Mouse (Mus musculus) lung, embryonic 15.5 days (tissue): ENCODE data around the gene Srrm1. TPM values are rescaled to one million over a fixed set of nuclear protein-coding genes. Genes with fewer than 3 reads are reported as not detected.

Source experiments
- ATAC-seq: fragments of 200-750 bp; cut with Nextera tagmentation; 2 replicates; pipeline ENCODE4 v1.8.0; 2017; ENCODE audit warnings: moderate number of reproducible peaks, borderline replicate concordance; ENCODE audit not compliant: low FRiP score, low TSS enrichment; ENCODE audit errors: extremely low read depth
- H3K27ac ChIP-seq: fragments of 300-500 bp; sonication (generic); 2 replicates; pipeline ENCODE4 v1.5.1; 2015; ENCODE audit warnings: moderate library complexity, mild to moderate bottlenecking, inconsistent platforms
- H3K27me3 ChIP-seq: fragments of 300-500 bp; sonication (generic); 2 replicates; pipeline ENCODE4 v1.6.1; 2015; ENCODE audit warnings: inconsistent platforms
- H3K36me3 ChIP-seq: fragments of 300-500 bp; sonication (generic); 2 replicates; pipeline ENCODE4 v1.6.1; 2015; ENCODE audit warnings: inconsistent platforms
- H3K4me1 ChIP-seq: fragments of 300-500 bp; sonication (generic); 2 replicates; pipeline ENCODE4 v1.6.1; 2015; ENCODE audit warnings: inconsistent platforms
- H3K4me2 ChIP-seq: fragments of 300-500 bp; sonication (generic); 2 replicates; pipeline ENCODE4 v1.6.1; 2015; ENCODE audit warnings: inconsistent platforms, mild to moderate bottlenecking, moderate library complexity
- H3K4me3 ChIP-seq: fragments of 300-500 bp; sonication (generic); 2 replicates; pipeline ENCODE4 v1.5.1; 2015; ENCODE audit warnings: mild to moderate bottlenecking, inconsistent platforms
- H3K9ac ChIP-seq: fragments of 300-500 bp; sonication (generic); 2 replicates; pipeline ENCODE4 v1.6.1; 2015; ENCODE audit warnings: inconsistent platforms
- H3K9me3 ChIP-seq: fragments of 300-500 bp; sonication (generic); 2 replicates; pipeline ENCODE4 v1.6.1; 2016; ENCODE audit warnings: inconsistent platforms
- WGBS: fragments of 180-500 bp; shearing (Covaris S2); methylation state at CpG from one replicate; pipeline ENCODE4 v1.1.7; 2015; 5-methylcytosine and 5-hydroxymethylcytosine counted together
- polyA plus RNA-seq: library from polyadenylated mRNA; unstranded; fragments of >200 nt; fragmentation: Nextera tagmentation; extraction: Ambion mirVana; gene quantifications from 2 replicates; pipeline ENCODE4 v1.2.1, GENCODE M21; 2015

Srrm1 gene
- polyA plus RNA-seq, 1 experiment from 2014 or later: 199 TPM

DNA sequence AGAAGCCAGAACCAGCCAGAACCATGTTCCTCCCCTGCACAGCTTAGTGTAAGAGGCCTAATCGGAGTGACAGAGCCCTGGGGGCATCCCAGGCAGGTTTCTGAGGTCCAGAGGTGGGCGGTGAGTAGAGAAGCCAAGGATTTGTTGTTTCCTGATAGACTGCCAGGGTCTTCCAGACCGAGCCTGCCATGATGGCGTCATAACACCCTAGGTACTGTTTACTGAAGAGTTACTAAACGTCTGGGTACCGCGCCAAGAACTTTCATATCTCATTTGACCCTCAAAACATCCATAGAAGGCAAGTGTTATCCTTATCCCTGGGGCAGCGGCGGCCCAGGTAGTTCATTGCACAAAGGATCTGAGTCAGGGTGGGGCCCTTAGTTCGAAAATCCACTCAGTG, 54.4 kb downstream of the Srrm1 start:
- no peak overlapping the region for H3K4me2 ChIP-seq
- peak overlapping the region; percentile 65 for H3K27ac ChIP-seq
- H3K9ac ChIP-seq: no peak overlapping the region
- H3K4me3 ChIP-seq: no peak overlapping the region
- ATAC-seq: no peak
- WGBS: 67% methylated on average over 10 of the region's 10 CpGs
- H3K36me3 ChIP-seq: no peaks in the 10 kb centered on the region
- no peaks in the 10 kb centered on the region for H3K9me3 ChIP-seq
- H3K27me3 ChIP-seq: no peaks in the 10 kb centered on the region
- H3K4me1 ChIP-seq: peaks cover 27% of the 10 kb centered on the region

DNA sequence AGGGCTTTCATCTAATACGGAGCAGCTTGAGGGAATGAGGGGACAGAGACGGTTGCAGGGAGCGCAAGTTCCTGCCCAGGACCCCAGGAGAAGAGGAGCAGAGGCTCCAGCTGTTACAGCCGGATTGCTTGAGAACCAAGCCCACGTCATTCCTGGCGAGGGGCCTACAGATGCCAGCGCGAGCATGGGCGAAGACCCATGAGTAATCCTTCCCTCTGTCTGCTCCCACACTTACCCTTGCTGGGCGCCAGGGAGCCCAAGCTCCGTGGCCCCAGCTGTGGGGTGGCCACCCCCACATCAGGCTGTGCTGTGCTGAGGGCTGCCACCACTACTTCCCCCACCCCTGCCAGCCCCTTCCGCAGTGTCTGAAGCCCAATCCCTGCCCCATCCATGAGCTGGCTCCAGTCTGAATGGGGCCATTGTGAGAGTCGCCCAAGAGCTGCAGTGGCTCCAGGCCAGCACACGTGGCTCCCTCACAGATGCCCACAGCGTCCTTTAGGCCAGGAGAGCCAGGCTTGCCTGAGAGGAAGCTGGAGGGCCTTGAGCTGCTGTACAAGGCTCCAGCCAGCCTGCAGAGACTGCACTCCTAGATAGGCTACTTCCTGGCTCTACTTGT, 55.1 kb downstream of the Srrm1 start:
- ATAC-seq: peak; percentile 79
- Histone ChIP-seq H3K9me3 (no peaks in the 10 kb centered on the region), H3K4me1 (peaks cover 27% of the 10 kb centered on the region), H3K36me3 (no peaks in the 10 kb centered on the region), H3K27me3 (no peaks in the 10 kb centered on the region), H3K4me2 (no peak overlapping the region), H3K27ac (peak overlapping the region; percentile 65), H3K9ac (0 out of 2 replicates have a peak overlapping the region, but pooled peaks have one; percentile 2), H3K4me3 (no peak overlapping the region)
- WGBS: 51% methylated on average over 15 of the region's 15 CpGs

DNA sequence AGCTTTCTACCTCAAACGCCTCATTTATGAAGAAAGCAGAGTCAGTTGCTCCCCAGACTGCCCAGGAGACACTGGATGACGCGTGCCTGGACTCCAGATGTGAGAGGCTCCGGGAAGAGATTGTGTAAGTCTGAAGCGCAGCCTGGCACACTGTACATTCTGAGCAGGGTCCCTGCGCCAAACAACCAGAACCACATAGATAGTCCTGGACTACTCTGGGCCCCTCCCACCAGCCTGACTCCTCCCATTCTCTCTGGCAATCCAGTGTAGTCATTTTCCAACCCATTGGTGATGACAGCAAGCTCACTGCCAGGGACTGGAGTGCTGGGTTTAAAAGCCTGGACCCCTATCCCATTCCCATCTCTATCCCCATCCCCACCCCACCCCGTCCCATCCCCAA, 56.0 kb downstream of the Srrm1 start:
- Histone ChIP-seq H3K9me3 (no peaks in the 10 kb centered on the region), H3K4me3 (no peak overlapping the region), H3K4me2 (no peak overlapping the region), H3K27ac (no peak overlapping the region), H3K27me3 (no peaks in the 10 kb centered on the region), H3K9ac (no peak overlapping the region), H3K36me3 (no peaks in the 10 kb centered on the region), H3K4me1 (peaks cover 34% of the 10 kb centered on the region)
- 74% methylated on average over 7 of the region's 7 CpGs for WGBS
- no peak for ATAC-seq

DNA sequence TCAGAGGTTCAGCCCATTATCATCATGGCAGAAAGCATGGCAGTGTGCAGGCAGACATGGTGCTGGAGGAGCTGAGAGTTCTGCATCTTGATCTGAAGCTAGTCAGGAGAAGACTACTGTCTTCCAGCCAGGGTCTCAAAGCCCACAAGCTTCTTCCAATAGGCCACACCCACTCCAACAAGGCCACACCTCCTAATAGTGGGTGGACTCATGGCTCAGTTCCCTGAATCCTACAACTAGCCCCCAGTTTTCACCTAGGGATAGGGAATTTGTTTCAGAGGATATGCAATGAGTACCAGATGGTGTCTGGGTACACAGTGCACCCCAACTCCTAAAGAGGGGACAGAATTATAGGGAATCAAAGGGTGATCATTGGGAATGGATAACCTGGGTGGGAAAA, 56.6 kb downstream of the Srrm1 start:
- Histone ChIP-seq H3K27ac (no peak overlapping the region), H3K4me1 (peaks cover 36% of the 10 kb centered on the region), H3K9me3 (no peaks in the 10 kb centered on the region), H3K36me3 (no peaks in the 10 kb centered on the region), H3K4me3 (no peak overlapping the region), H3K9ac (no peak overlapping the region), H3K27me3 (no peaks in the 10 kb centered on the region), H3K4me2 (no peak overlapping the region)
- no peak for ATAC-seq

DNA sequence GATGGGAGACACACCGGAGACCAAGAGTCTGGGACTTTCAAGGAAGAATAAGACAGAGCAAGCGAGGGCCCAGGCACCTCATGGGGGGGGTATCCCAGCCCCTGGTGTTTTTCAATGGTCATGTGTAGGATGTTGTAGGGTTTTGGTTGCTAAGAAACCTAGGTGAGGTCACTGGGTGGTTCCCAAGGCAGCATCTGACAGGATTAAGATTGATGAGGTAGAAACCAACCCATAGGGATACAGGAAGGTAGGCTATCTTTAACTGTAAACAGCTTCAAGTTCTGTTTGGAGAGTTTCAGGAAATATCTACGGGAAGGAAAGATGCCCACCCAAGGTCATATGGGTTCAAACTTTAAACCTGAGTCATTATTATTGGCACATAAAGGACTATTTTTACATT, 59.3 kb downstream of the Srrm1 start:
- H3K27me3 ChIP-seq: no peaks in the 10 kb centered on the region
- peaks cover 38% of the 10 kb centered on the region for H3K4me1 ChIP-seq
- no peak overlapping the region for H3K4me3 ChIP-seq
- no peaks in the 10 kb centered on the region for H3K9me3 ChIP-seq
- no peak overlapping the region for H3K4me2 ChIP-seq
- 64% methylated on average over 3 of the region's 3 CpGs for WGBS
- H3K36me3 ChIP-seq: no peaks in the 10 kb centered on the region
- no peak overlapping the region for H3K27ac ChIP-seq
- ATAC-seq: no peak
- no peak overlapping the region for H3K9ac ChIP-seq

DNA sequence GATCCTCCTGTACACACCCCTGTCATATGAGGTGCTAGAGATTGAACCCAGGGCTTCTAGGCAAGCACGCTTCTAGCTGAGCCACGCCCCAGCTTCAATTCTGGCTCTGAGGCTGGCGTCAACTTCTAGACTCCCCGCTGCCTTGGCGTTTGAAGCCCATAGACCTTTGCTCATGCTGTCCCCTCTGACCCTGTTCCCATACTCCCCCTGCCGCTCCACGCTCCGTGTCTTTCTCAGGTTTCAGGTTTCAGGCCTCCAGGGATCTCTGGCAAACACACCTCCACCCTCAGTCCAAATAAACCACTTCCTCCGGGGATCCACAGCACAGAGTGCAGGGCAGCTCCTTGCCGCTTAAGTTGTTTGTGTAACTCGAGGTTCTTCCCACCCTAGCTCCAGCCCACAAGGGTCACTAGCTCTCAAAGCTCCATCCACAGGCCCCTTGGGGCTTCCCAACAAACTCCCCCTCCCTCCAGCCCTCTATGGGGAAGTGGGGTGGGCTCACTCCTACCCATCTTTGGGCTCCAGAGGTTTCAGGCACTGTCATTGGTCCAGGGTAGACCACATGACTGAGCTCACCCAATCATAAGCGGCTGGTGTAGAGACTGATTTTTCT, 60.5 kb downstream of the Srrm1 start:
- H3K9me3 ChIP-seq: no peaks in the 10 kb centered on the region
- peak overlapping the region; percentile 40 for H3K4me2 ChIP-seq
- peak; percentile 48; the same call in 1 of the 2 replicates for ATAC-seq
- no peak overlapping the region for H3K9ac ChIP-seq
- H3K36me3 ChIP-seq: no peaks in the 10 kb centered on the region
- H3K4me1 ChIP-seq: peaks cover 30% of the 10 kb centered on the region
- no peak overlapping the region for H3K4me3 ChIP-seq
- WGBS: 7% methylated on average over 12 of the region's 12 CpGs
- H3K27me3 ChIP-seq: no peaks in the 10 kb centered on the region
- H3K27ac ChIP-seq: 0 out of 2 replicates have a peak overlapping the region, but pooled peaks have one; percentile 32

DNA sequence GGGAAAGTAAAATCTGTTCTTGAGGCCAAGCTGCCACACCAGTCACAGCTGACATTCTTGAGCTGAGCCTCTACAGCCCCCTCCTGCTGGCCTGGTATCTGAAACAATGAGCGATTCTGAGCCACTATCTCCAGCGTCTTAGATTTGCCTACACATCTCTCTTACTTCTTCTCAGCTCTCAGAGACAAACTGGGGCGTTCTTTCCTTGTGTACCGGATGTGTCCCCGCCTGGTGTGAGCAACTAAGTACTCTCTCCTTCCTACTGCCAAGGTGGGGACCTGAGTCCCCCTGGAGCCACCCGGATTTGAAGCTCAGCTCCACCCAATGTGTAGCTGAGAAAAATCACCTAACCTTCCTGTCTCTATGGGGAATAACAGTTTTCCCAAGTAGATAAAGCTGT, 61.3 kb downstream of the Srrm1 start:
- Histone ChIP-seq H3K27ac (0 out of 2 replicates have a peak overlapping the region, but pooled peaks have one; percentile 22), H3K4me2 (no peak overlapping the region), H3K36me3 (no peaks in the 10 kb centered on the region), H3K27me3 (no peaks in the 10 kb centered on the region), H3K4me3 (no peak overlapping the region), H3K4me1 (peaks cover 31% of the 10 kb centered on the region), H3K9ac (no peak overlapping the region), H3K9me3 (no peaks in the 10 kb centered on the region)
- WGBS: 25% methylated on average over 6 of the region's 6 CpGs
- no peak for ATAC-seq

DNA sequence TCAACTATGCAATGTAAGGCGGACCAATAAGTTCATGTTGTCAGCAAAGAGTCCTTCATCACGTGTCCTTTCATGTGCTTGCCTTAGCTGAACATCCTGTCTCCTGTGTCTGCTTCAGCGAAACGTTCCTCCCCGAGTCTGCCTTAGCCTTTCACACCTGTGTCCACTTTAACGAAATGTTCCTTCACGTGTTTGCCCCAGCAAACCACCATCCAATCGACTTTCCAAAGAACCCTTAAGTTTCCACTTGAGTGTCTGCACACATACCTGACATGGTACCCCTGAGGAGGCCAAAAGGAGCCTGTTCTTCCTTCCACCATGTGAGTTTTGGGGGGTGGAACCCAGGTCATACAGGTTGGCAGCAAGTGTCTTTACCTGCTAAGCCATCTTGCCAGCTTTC, 61.9 kb downstream of the Srrm1 start:
- no peaks in the 10 kb centered on the region for H3K27me3 ChIP-seq
- no peak overlapping the region for H3K4me2 ChIP-seq
- ATAC-seq: no peak
- WGBS: 66% methylated on average over 8 of the region's 8 CpGs
- H3K36me3 ChIP-seq: no peaks in the 10 kb centered on the region
- H3K9me3 ChIP-seq: no peaks in the 10 kb centered on the region
- H3K4me1 ChIP-seq: peaks cover 38% of the 10 kb centered on the region
- H3K27ac ChIP-seq: 0 out of 2 replicates have a peak overlapping the region, but pooled peaks have one; percentile 4
- H3K9ac ChIP-seq: no peak overlapping the region
- no peak overlapping the region for H3K4me3 ChIP-seq

DNA sequence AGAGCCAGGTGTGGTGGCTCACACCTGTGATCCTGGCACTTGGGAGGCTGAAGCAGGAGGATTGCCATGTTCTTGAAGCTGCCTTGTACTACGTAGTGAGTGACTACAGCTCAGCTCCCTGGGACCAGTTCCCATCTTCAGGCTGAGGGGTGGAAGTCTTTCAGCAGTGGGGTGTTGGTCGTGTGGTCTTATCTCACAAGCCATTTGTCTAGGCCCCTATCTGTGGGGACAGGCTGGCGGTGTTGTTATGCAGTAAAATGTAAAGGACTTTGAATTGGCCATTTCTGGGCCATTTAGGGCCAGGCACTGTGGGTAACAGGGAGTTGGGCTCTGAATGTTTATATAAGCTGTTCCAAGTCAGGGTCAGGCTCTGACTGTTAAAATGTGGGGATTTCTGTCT, 65.1 kb downstream of the Srrm1 start:
- Histone ChIP-seq H3K4me2 (no peak overlapping the region), H3K27me3 (no peaks in the 10 kb centered on the region), H3K36me3 (no peaks in the 10 kb centered on the region), H3K9ac (no peak overlapping the region), H3K4me3 (no peak overlapping the region), H3K9me3 (no peaks in the 10 kb centered on the region), H3K27ac (peak overlapping the region; percentile 19; the same call in 1 of the 2 replicates), H3K4me1 (peaks cover 51% of the 10 kb centered on the region)
- no peak for ATAC-seq
- 39% methylated on average over 3 of the region's 3 CpGs for WGBS

DNA sequence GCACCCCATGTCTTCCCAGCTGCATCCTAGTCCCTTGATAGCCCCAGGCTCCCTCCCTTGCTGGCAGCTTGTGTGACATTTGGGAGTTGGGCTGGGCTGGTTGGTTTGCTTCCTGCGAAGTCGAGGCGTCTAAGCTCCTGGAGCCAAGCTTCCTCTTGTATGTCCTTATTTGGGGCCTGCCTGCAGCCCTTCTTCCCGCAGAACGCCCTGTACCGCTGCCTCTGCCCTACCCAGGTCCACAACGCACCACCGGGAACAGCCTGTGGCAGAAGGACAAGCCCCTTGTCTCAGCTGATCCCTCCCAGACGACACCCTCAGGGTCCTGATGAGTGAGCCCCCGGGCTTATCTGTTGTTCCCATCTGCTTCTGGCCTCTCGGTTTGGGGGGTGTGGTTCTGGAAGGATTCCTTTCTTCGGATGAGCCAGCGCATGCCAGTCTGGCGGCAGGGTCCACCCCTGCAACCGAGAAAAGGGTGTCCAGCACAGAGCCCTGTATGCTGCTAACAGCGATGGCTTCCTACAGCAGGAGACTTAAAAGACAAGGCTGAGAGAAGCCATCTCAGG, 66.2 kb downstream of the Srrm1 start:
- Histone ChIP-seq H3K4me2 (peak overlapping the region; percentile 46), H3K36me3 (no peaks in the 10 kb centered on the region), H3K9me3 (no peaks in the 10 kb centered on the region), H3K4me1 (peaks cover 47% of the 10 kb centered on the region), H3K9ac (0 out of 2 replicates have a peak overlapping the region, but pooled peaks have one; percentile 22), H3K27ac (peak overlapping the region; percentile 74), H3K27me3 (no peaks in the 10 kb centered on the region), H3K4me3 (peak overlapping the region; percentile 11; the same call in 1 of the 2 replicates)
- WGBS: 11% methylated on average over 16 of the region's 16 CpGs
- ATAC-seq: peak; percentile 73; the same call in 1 of the 2 replicates

DNA sequence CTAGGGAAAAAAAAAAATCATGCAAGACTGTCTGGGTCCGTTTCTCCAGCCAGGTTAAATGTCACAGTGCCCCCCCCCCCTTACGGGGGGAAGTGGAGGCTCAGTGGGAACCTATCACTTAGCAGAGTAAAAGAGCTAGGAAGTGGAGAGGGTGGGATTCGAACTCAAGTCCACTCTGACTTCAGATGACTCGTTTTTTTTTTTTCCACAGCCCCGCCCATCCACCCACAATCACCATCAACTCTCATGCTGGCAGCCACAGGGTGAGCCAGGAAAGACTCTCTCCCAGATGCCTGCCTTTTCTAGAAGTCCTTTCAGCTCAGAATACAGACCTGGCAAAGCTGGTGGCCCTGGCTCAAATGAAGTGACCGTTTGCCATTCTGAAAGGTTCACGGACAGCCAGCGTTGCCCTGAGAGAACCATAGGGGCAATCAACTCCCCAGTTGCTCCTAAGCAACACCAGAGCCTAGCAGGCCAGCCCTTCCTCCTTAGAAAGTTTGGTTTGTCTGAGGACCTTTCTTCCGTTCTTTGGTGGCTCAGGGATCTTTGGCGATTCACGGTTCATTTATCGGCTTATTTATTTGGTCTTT, 67.0 kb downstream of the Srrm1 start:
- H3K36me3 ChIP-seq: no peaks in the 10 kb centered on the region
- no peaks in the 10 kb centered on the region for H3K9me3 ChIP-seq
- H3K4me2 ChIP-seq: peak overlapping the region; percentile 46; the same call in 1 of the 2 replicates
- no peak for ATAC-seq
- no peak overlapping the region for H3K9ac ChIP-seq
- H3K4me3 ChIP-seq: no peak overlapping the region
- 54% methylated on average over 12 of the region's 12 CpGs for WGBS
- H3K27me3 ChIP-seq: no peaks in the 10 kb centered on the region
- H3K27ac ChIP-seq: peak overlapping the region; percentile 74
- H3K4me1 ChIP-seq: peaks cover 40% of the 10 kb centered on the region

DNA sequence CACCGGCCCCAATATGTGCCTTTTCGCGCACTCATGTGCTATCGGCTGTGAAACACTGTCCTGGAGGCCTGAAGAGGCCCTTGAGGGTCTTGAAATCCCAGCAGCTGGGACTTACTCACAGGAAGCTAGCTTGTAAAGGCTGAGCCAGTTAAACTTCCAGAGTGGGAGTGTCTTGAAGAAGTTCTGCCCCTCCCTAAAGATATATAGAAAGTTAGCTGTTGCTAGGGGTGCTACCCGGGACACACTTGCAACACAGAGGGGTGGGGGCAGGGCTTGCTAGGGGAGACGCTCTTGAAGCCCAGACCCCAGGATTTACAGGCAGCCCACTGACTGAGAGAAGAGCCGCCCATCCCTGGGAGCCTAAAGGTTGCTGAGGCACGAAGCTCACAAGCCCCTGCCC, 67.7 kb downstream of the Srrm1 start:
- H3K27ac ChIP-seq: no peak overlapping the region
- no peaks in the 10 kb centered on the region for H3K9me3 ChIP-seq
- no peak overlapping the region for H3K4me3 ChIP-seq
- WGBS: 45% methylated on average over 8 of the region's 8 CpGs
- H3K36me3 ChIP-seq: no peaks in the 10 kb centered on the region
- H3K27me3 ChIP-seq: no peaks in the 10 kb centered on the region
- peaks cover 36% of the 10 kb centered on the region for H3K4me1 ChIP-seq
- no peak overlapping the region for H3K4me2 ChIP-seq
- no peak overlapping the region for H3K9ac ChIP-seq
- ATAC-seq: no peak
